Mouse (Mus musculus) kidney, embryonic 15.5 days (tissue): ENCODE data around the gene Phox2a. TPM values are rescaled to one million over a fixed set of nuclear protein-coding genes. Genes with fewer than 3 reads are reported as not detected.

Experiments
- ATAC-seq: fragments of 200-750 bp; cut with Nextera tagmentation; replicated peaks from 2 replicates; pipeline ENCODE4 v1.8.0; 2017; ENCODE audit warnings: moderate TSS enrichment; ENCODE audit not compliant: low FRiP score
- H3K27ac ChIP-seq: fragments of 300-500 bp; sonication (generic); 2 replicates; pipeline ENCODE4 v1.5.1; 2015; ENCODE audit warnings: mild to moderate bottlenecking, inconsistent platforms
- H3K27me3 ChIP-seq: fragments of 300-500 bp; sonication (generic); 2 replicates; pipeline ENCODE4 v1.6.1; 2015; ENCODE audit warnings: inconsistent platforms
- H3K36me3 ChIP-seq: fragments of 300-500 bp; sonication (generic); 2 replicates; pipeline ENCODE4 v1.6.1; 2015; ENCODE audit warnings: inconsistent platforms
- H3K4me1 ChIP-seq: fragments of 300-500 bp; sonication (generic); 2 replicates; pipeline ENCODE4 v1.6.1; 2015; ENCODE audit warnings: inconsistent platforms
- H3K4me2 ChIP-seq: fragments of 300-500 bp; sonication (generic); 2 replicates; pipeline ENCODE4 v1.6.1; 2015; ENCODE audit warnings: moderate library complexity, mild to moderate bottlenecking, inconsistent platforms
- H3K4me3 ChIP-seq: fragments of 300-500 bp; sonication (generic); replicated peaks from 2 replicates; pipeline ENCODE4 v1.5.1; 2015; ENCODE audit warnings: mild to moderate bottlenecking, inconsistent platforms
- H3K9ac ChIP-seq: fragments of 300-500 bp; sonication (generic); 2 replicates; pipeline ENCODE4 v1.6.1; 2015; ENCODE audit warnings: mild to moderate bottlenecking, inconsistent platforms
- H3K9me3 ChIP-seq: fragments of 300-500 bp; sonication (generic); replicated peaks from 2 replicates; pipeline ENCODE4 v1.6.1; 2016; ENCODE audit warnings: inconsistent platforms
- WGBS: fragments of 180-500 bp; shearing (Covaris S2); methylation state at CpG from one replicate; pipeline ENCODE4 v1.1.7; 2015; ENCODE audit warnings: mixed read lengths; 5-methylcytosine and 5-hydroxymethylcytosine counted together
- polyA plus RNA-seq: library from polyadenylated mRNA; unstranded; fragments of >200 nt; fragmentation: Nextera tagmentation; extraction: Ambion mirVana; gene quantifications from 2 replicates; pipeline ENCODE4 v1.2.1, GENCODE M21; 2015

Gene Phox2a
- 0.72 and 1.9 TPM in 2 replicates for polyA plus RNA-seq

DNA sequence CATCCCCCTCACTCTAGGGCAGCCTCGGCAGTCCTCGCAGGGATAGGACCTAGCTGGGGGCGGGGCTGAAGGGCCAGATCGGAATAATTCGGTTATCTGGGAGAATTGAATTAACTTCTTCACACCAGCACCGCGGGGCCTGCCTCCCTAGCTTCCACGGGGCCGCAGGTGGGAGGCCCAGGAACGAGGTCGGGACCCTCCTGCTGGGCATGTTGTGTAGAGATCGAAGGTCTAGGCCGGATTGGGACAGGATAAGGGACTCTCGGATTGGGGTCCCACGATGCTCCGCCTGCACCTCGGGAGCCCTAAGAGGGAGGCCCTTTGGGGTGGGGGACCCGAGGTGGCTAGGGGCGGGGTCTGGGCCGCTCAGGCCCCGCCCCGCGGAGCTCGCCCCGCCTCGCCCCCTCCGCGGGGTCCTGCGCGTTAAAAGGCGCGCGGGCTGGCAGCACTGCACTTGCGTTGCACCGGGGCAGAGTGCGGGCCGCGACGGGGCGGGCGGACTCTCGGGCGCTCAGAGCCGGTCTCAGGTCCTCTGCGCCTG is at the start of gene Phox2a:
Gene Phox2a (plus strand): TSS at position 453 of the 541 bp plus-strand sequence.
- H3K9ac ChIP-seq: 0 out of 2 replicates have a peak within 1 kb of the TSS, but pooled peaks have one; percentile 14

GRCm38 (mm10) chr7:101770051-101770450 is 48.1 kb upstream of the Phox2a start:
- Histone ChIP-seq H3K9ac (no peak overlapping the region), H3K36me3 (peaks cover 17% of the 10 kb centered on the region), H3K4me2 (no peak overlapping the region), H3K4me3 (no peak overlapping the region), H3K4me1 (peaks cover 4% of the 10 kb centered on the region), H3K27ac (no peak overlapping the region), H3K27me3 (no peaks in the 10 kb centered on the region), H3K9me3 (no peaks in the 10 kb centered on the region)
- 59% methylated on average over 7 of the region's 7 CpGs for WGBS
- no peak for ATAC-seq

More for the DNA sequence above, at the start of gene Phox2a:
- Histone ChIP-seq H3K36me3 (0 out of 2 replicates have a peak, but pooled peaks cover 2% of the 10 kb centered on the region), H3K27me3 (peaks cover 70% of the 10 kb centered on the region), H3K27ac (no peak within 1 kb of the TSS), H3K9me3 (no peaks in the 10 kb centered on the region), H3K4me2 (peak within 1 kb of the TSS; percentile 62), H3K4me3 (peak within 1 kb of the TSS; percentile 43), H3K4me1 (peaks cover 38% of the 10 kb centered on the region)
- WGBS: under 1% methylated on average over 45 of the region's 45 CpGs
- no peak for ATAC-seq

GRCm38 (mm10) chr7:101771604-101772003 is 46.5 kb upstream of the Phox2a start:
- ATAC-seq: no peak
- H3K9me3 ChIP-seq: no peaks in the 10 kb centered on the region
- H3K4me3 ChIP-seq: no peak overlapping the region
- 86% methylated on average over 1 of the region's 1 CpGs for WGBS
- H3K4me2 ChIP-seq: no peak overlapping the region
- H3K4me1 ChIP-seq: peaks cover 4% of the 10 kb centered on the region
- H3K27me3 ChIP-seq: no peaks in the 10 kb centered on the region
- no peak overlapping the region for H3K9ac ChIP-seq
- H3K27ac ChIP-seq: no peak overlapping the region
- peaks cover 22% of the 10 kb centered on the region for H3K36me3 ChIP-seq

- H3K4me3 ChIP-seq: no peak overlapping the region
- no peak for ATAC-seq
- H3K9ac ChIP-seq: no peak overlapping the region
- H3K36me3 ChIP-seq: peaks cover 19% of the 10 kb centered on the region
- H3K27me3 ChIP-seq: no peaks in the 10 kb centered on the region
- H3K4me1 ChIP-seq: peaks cover 4% of the 10 kb centered on the region
- 52% methylated on average over 8 of the region's 8 CpGs for WGBS
- no peak overlapping the region for H3K4me2 ChIP-seq
- no peaks in the 10 kb centered on the region for H3K9me3 ChIP-seq
- no peak overlapping the region for H3K27ac ChIP-seq
These were observed 45.4 kb upstream of the Phox2a start for GRCm38 (mm10) chr7:101772687-101773086.

GRCm38 (mm10) chr7:101777053-101777452 is 41.1 kb upstream of the Phox2a start:
- WGBS: 93% methylated on average over 1 of the region's 1 CpGs
- H3K4me1 ChIP-seq: no peaks in the 10 kb centered on the region
- ATAC-seq: no peak

DNA sequence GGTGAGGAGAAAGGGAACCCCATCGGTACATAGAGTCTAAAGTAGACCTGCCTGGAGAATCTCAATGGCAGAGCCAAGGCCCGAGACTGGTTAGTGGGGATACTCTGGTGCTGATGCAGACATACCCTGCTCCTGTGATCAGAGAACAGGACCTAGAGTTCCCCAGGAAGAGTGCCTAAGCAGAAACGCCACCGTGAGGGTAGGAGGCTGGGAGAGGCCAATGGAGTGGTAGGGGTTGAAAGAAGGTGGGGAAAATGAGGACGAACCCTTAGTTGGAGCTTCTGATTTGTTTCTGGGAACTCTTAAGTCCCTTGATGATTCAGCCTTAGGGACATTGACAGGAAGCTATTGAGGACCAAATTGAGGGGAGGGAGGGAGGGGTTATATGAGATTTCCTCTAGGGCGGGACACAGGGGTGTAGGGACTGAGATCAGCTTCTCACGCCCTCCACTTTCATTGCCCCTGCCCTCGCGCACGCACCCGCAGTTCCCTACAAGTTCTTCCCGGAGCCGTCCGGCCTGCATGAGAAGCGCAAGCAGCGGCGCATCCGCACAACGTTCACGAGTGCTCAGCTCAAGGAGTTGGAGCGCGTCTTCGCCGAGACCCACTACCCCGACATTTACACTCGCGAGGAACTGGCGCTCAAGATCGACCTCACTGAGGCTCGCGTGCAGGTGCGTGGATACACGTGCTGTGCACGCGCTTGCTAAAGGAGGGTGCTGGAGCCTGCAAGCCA is 2.4 kb downstream of the Phox2a start:
- Histone ChIP-seq H3K4me2 (peak overlapping the region; percentile 93), H3K9ac (no peak overlapping the region), H3K9me3 (no peaks in the 10 kb centered on the region), H3K4me3 (peak overlapping the region; percentile 48), H3K4me1 (peaks cover 51% of the 10 kb centered on the region), H3K36me3 (peaks cover 26% of the 10 kb centered on the region), H3K27ac (no peak overlapping the region), H3K27me3 (peaks cover 78% of the 10 kb centered on the region)
- WGBS: 3% methylated on average over 35 of the region's 35 CpGs
- no peak for ATAC-seq

More at GRCm38 (mm10) chr7:101777053-101777452, 41.1 kb upstream of the Phox2a start:
- no peaks in the 10 kb centered on the region for H3K27me3 ChIP-seq
- no peaks in the 10 kb centered on the region for H3K9me3 ChIP-seq
- no peak overlapping the region for H3K9ac ChIP-seq
- H3K4me3 ChIP-seq: no peak overlapping the region
- H3K36me3 ChIP-seq: peaks cover 29% of the 10 kb centered on the region
- no peak overlapping the region for H3K27ac ChIP-seq
- H3K4me2 ChIP-seq: no peak overlapping the region

GRCm38 (mm10) chr7:101821571-101822501 is 3.7 kb downstream of the Phox2a start:
- Histone ChIP-seq H3K27ac (peak overlapping the region; percentile 84), H3K9me3 (no peaks in the 10 kb centered on the region), H3K36me3 (peaks cover 40% of the 10 kb centered on the region), H3K27me3 (peaks cover 68% of the 10 kb centered on the region), H3K9ac (peak overlapping the region; percentile 55), H3K4me2 (peak overlapping the region; percentile 93), H3K4me1 (peaks cover 51% of the 10 kb centered on the region), H3K4me3 (peak overlapping the region; percentile 48)
- ATAC-seq: peak; percentile 89
- under 1% methylated on average over 70 of the region's 71 CpGs for WGBS

DNA sequence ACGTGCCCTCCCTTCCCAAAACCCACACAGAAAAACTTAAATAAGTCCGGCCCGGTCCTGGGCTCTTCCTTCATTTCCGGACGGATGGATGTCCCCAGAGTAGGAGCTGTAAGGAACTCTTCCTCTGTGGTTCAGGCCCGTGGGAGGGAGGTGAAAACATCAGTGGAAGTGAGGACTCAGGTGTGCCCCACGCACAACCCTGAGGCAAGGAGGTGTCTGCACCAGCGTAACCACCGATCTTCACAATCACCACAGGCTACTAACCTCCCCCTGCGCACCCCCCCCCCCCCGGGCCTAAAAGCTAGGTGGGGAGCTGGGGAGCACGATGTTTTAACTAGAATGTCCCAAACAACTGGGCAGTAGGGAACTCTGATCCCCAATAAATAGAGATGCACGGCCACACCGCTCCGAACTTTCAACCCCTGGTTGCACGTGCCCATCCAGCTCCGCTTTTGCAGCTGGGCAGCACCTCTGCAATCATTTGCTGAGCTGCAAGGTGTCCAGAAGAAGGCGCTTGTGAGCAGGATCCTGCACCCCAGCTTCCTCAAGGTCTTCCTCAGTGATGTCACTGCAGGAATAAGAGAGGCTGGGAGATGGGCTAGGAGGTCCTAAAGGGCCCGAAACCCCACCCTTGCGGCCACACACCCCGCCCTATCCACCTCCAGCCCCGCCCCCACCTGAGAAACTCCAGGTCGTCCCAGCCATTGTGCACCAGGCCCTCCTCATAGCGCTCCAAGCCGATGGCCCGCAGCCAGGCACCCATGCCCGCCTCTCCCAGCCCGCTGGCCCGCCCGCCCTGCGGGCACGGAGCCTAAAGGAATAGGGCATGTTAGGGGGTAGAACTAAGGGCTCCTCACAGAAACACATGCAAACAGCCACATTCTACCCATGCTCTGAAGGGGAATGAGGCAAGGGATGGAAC is 5.0 kb downstream of the Phox2a start:
- 33% methylated on average over 32 of the region's 32 CpGs for WGBS
- Histone ChIP-seq H3K4me2 (peak overlapping the region; percentile 93; the same call in 1 of the 2 replicates), H3K36me3 (peaks cover 52% of the 10 kb centered on the region), H3K4me3 (no peak overlapping the region; the same call in 1 of the 2 replicates), H3K9me3 (no peaks in the 10 kb centered on the region), H3K4me1 (peaks cover 46% of the 10 kb centered on the region), H3K9ac (no peak overlapping the region), H3K27ac (peak overlapping the region; percentile 84), H3K27me3 (peaks cover 56% of the 10 kb centered on the region)
- ATAC-seq: peak; percentile 9; the same call in 1 of the 2 replicates

DNA sequence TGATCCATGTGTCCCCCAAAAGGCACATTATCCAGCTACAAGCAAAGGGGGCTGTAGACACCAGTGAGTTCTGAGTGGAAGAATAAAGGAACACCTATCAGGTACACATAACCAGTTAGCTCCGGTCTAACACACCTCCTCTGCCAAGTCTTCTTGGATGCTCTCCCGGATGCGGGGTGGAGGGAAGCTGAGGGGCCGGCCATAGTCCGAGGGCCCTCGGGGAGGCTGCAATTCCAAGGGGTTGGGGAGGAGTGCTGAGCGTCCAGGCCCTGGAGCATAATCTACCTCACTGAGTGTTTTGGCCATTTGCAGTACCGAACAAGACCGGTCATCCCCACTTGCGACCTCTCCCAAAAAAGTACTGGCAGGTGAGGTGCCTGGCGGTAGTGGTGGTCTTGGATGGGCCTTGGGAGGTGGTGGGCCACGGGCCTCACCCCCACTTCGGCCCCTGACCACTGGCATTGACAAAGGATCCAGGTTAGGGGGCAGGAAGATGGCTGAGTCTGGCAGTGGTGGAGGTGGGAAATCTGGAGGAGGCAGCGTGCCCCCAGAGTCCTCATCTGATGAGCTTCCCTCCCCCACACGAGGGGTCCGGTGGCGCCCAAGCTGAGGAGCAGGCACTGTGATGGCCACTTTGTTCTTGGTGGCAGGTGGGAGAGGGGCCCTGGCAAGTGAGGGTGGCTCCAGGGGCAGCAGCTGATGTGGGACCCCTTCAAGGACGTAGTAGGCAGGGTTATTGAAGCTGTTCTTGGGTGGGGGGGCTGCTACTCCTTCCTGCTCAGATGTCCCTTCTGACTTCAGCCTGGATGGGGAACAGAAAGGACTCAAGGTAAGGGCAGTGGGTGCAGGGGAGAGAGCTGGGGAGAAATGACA is 5.9 kb downstream of the Phox2a start:
- H3K36me3 ChIP-seq: peaks cover 61% of the 10 kb centered on the region
- H3K27me3 ChIP-seq: peaks cover 47% of the 10 kb centered on the region
- H3K4me1 ChIP-seq: peaks cover 41% of the 10 kb centered on the region
- no peak overlapping the region for H3K27ac ChIP-seq
- H3K4me3 ChIP-seq: no peak overlapping the region
- no peak overlapping the region for H3K9ac ChIP-seq
- H3K9me3 ChIP-seq: no peaks in the 10 kb centered on the region
- ATAC-seq: no peak
- H3K4me2 ChIP-seq: no peak overlapping the region
- WGBS: 75% methylated on average over 18 of the region's 18 CpGs

GRCm38 (mm10) chr7:101830373-101830772 is 12.3 kb downstream of the Phox2a start:
- no peak overlapping the region for H3K27ac ChIP-seq
- H3K4me2 ChIP-seq: no peak overlapping the region
- peaks cover 91% of the 10 kb centered on the region for H3K36me3 ChIP-seq
- no peak for ATAC-seq
- H3K4me3 ChIP-seq: no peak overlapping the region
- no peaks in the 10 kb centered on the region for H3K27me3 ChIP-seq
- no peak overlapping the region for H3K9ac ChIP-seq
- peaks cover 21% of the 10 kb centered on the region for H3K4me1 ChIP-seq
- H3K9me3 ChIP-seq: no peaks in the 10 kb centered on the region
- WGBS: 97% methylated on average over 3 of the region's 3 CpGs
